12 mouse cellular contexts compared by ENCODE assay signal in the genomic region with DNA sequence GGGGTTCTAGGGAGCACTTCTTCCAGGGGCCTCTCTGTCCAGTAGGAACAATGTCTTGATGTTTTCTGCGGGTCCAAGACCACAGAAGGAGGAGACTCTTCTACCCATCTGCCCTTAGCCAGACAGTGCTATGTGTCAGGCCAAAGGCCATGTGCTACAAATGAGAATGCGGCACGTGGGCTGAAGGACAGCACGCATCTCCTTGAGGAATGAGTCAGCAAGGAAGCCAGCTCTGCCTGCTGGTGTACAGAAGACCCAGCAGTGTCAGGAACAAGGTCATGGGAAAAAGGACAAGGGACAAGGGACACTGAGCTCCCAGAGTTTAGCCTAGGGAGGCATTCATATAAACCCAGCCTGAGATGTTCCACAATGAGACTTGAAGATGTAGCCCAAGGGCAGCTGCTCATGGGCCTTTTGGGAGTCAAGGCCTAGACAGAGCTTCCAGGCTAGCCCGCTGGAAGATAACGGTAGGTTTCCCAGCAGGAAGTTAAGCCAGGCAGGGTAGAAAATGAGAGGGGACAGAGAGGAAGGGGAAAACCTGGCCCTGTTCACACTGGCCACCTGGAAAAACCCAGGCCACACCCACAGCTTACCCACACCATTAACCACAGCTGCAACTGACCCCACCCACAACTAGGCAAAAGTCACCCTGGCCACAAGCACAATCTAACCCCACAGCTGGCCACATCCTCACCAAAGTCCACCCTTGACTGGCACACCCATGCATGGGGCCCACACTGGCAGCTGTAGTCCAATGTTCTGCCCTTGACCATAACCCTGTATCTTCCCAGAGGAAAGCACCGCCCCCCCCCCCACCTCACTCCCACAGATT. TPM values are rescaled to one million over a fixed set of nuclear protein-coding genes. Genes with fewer than 3 reads are reported as not detected.
A peak's percentile ranks its signal among the peaks of the same experiment; 100 is the strongest.
DNase-seq lines count a peak whose midpoint lies in the region; ATAC-seq and TF ChIP-seq lines count a peak whose summit lies in the region.
"Had no signal": no experiment of that assay in that cellular context is flagged by ENCODE, and none has a peak within 500 bp of the region (broad histone marks: within the 10 kb centered on the region; RNA-seq: fewer than 3 reads in every experiment).

No protein-coding gene starts in this region.

- H3K9me3 ChIP-seq in lung, postnatal 0 days (ENCODE audit: low read length), result no peaks in the 10 kb centered on the region
- 0 out of 2 replicates have a peak, but pooled peaks cover 3% of the 10 kb centered on the region for H3K9me3 ChIP-seq in embryonic facial prominence, embryonic 14.5 days (ENCODE audit: control insufficient read depth, low read length)
- no peaks in the 10 kb centered on the region for H3K9me3 ChIP-seq in stomach, postnatal 0 days (ENCODE audit: control insufficient read depth, low read length)
- H3K9me3 ChIP-seq: hindbrain, embryonic 12.5 days; liver, embryonic 15.5 days had no signal

- H3K27me3 ChIP-seq in lung, postnatal 0 days (replicated peaks; ENCODE audit: insufficient read depth, low read length), result no peaks in the 10 kb centered on the region
- H3K27me3 ChIP-seq in embryonic facial prominence, embryonic 14.5 days (replicated peaks; ENCODE audit: control insufficient read depth, insufficient read depth, low read length), result no peaks in the 10 kb centered on the region
- no peaks in the 10 kb centered on the region for H3K27me3 ChIP-seq in stomach, postnatal 0 days (ENCODE audit: control insufficient read depth, insufficient read depth, low read length)
- H3K27me3 ChIP-seq: hindbrain, embryonic 12.5 days; liver, embryonic 15.5 days; neural tube, embryonic 12.5 days had no signal

- no peak for DNase-seq in lung, postnatal 0 days (ENCODE audit: low spot score)
- DNase-seq in lung, postnatal 25 days (ENCODE audit: low spot score), result no peak
- no peak for DNase-seq in embryonic facial prominence, embryonic 14.5 days (ENCODE audit: low spot score)
- peak; percentile 14 for DNase-seq in kidney, postnatal 14 days
- DNase-seq in stomach, postnatal 0 days (ENCODE audit: low spot score), result peak; percentile 35
- DNase-seq in ovary, adult 18-20 months (ENCODE audit: low spot score), result no peak
- DNase-seq: right cerebral cortex, postnatal 25 days had no signal

- H3K36me3 ChIP-seq in lung, postnatal 0 days (ENCODE audit: insufficient read depth, low read length), result no peaks in the 10 kb centered on the region
- 0 out of 2 replicates have a peak, but pooled peaks cover 2% of the 10 kb centered on the region for H3K36me3 ChIP-seq in embryonic facial prominence, embryonic 14.5 days (ENCODE audit: control insufficient read depth, insufficient read depth, low read length)
- H3K36me3 ChIP-seq in stomach, postnatal 0 days (ENCODE audit: control insufficient read depth, insufficient read depth, low read length), result no peaks in the 10 kb centered on the region
- H3K36me3 ChIP-seq: hindbrain, embryonic 12.5 days; liver, embryonic 15.5 days; neural tube, embryonic 12.5 days had no signal

- H3K4me1 ChIP-seq in lung, postnatal 0 days (ENCODE audit: insufficient read depth, low read depth, low read length), result no peaks in the 10 kb centered on the region
- peaks cover 9% of the 10 kb centered on the region for H3K4me1 ChIP-seq in embryonic facial prominence, embryonic 14.5 days (ENCODE audit: control insufficient read depth, insufficient read depth, low read length)
- no peaks in the 10 kb centered on the region; the same call in 1 of the 2 replicates for H3K4me1 ChIP-seq in stomach, postnatal 0 days (replicated peaks; ENCODE audit: control insufficient read depth, insufficient read depth)
- H3K4me1 ChIP-seq: liver, embryonic 15.5 days had no signal

- 77% methylated on average over 7 of the region's 7 CpGs for WGBS in lung, postnatal 0 days
- 82% methylated on average over 7 of the region's 7 CpGs for WGBS in embryonic facial prominence, embryonic 14.5 days
- 75% methylated on average over 7 of the region's 7 CpGs for WGBS in stomach, postnatal 0 days

- H3K9ac ChIP-seq in lung, postnatal 0 days (replicated peaks; ENCODE audit: low read depth), result no peak overlapping the region
- no peak overlapping the region for H3K9ac ChIP-seq in embryonic facial prominence, embryonic 14.5 days (ENCODE audit: low read depth, low read length)
- no peak overlapping the region for H3K9ac ChIP-seq in stomach, postnatal 0 days (ENCODE audit: low read length)
- H3K9ac ChIP-seq: hindbrain, embryonic 12.5 days; liver, embryonic 15.5 days; neural tube, embryonic 12.5 days had no signal

- H3K4me2 ChIP-seq in lung, postnatal 0 days (replicated peaks; ENCODE audit: low read depth, low read length), result no peak overlapping the region
- H3K4me2 ChIP-seq in embryonic facial prominence, embryonic 14.5 days (ENCODE audit: low read depth, low read length), result no peak overlapping the region
- no peak overlapping the region for H3K4me2 ChIP-seq in stomach, postnatal 0 days (replicated peaks; ENCODE audit: low read depth)
- H3K4me2 ChIP-seq: hindbrain, embryonic 12.5 days; liver, embryonic 15.5 days; neural tube, embryonic 12.5 days had no signal

- no peak for TF ChIP-seq CTCF in lung, postnatal 0 days (IDR thresholded peaks at IDR 0.05)
- no peak for TF ChIP-seq CTCF in stomach, postnatal 0 days (IDR thresholded peaks at IDR 0.05; ENCODE audit: low read depth)

- H3K27ac ChIP-seq in lung, postnatal 0 days (ENCODE audit: low read length), result no peak overlapping the region
- peak overlapping the region; percentile 5; the same call in 1 of the 2 replicates for H3K27ac ChIP-seq in embryonic facial prominence, embryonic 14.5 days (replicated peaks; ENCODE audit: low read depth, low read length)
- H3K27ac ChIP-seq in stomach, postnatal 0 days (replicated peaks), result peak overlapping the region; percentile 78; the same call in 1 of the 2 replicates
- H3K27ac ChIP-seq: layer of hippocampus, adult 2 months; liver, embryonic 15.5 days; neural tube, embryonic 12.5 days had no signal

- TF ChIP-seq EP300 in lung, postnatal 0 days (IDR thresholded peaks at IDR 0.05), result no peak
- no peak for TF ChIP-seq EP300 in stomach, postnatal 0 days (optimal IDR thresholded peaks at IDR 0.05)

- H3K4me3 ChIP-seq in lung, postnatal 0 days (ENCODE audit: low read depth, low read length), result no peak overlapping the region
- no peak overlapping the region for H3K4me3 ChIP-seq in embryonic facial prominence, embryonic 14.5 days (ENCODE audit: low read depth, low read length)
- no peak overlapping the region for H3K4me3 ChIP-seq in stomach, postnatal 0 days (ENCODE audit: low read depth, low read length)
- H3K4me3 ChIP-seq: hindbrain, embryonic 12.5 days; layer of hippocampus, adult 2 months; liver, embryonic 15.5 days; neural tube, embryonic 12.5 days had no signal

- peak; percentile 39 for ATAC-seq in lung, postnatal 0 days
- no peak for ATAC-seq in embryonic facial prominence, embryonic 14.5 days (ENCODE audit: low read depth)
- ATAC-seq in stomach, postnatal 0 days (ENCODE audit: low FRiP score, low TSS enrichment), result 0 out of 2 replicates have a peak, but pooled peaks have one; percentile 24
- no peak for ATAC-seq in CD4-positive, CD25-positive, alpha-beta regulatory T cell, adult 4 months

RNA-seq across cellular contexts. Expression of a gene that starts 29.8 kb away (rescaled TPM):
- 26.5 and 26.6 TPM in 2 replicates for polyA plus RNA-seq in lung, postnatal 0 days (2015; fragmentation: Nextera tagmentation; extraction: Ambion mirVana)
- polyA plus RNA-seq in embryonic facial prominence, embryonic 14.5 days (2014; fragmentation: Nextera tagmentation; extraction: Ambion mirVana), result 32.4 and 32.7 TPM in 2 replicates
- 21.2 and 21.5 TPM in 2 replicates for polyA plus RNA-seq in stomach, postnatal 0 days (2015; fragmentation: Nextera tagmentation; extraction: Ambion mirVana)
- 10 to 100 TPM; 40.6 to 50.3 TPM for polyA plus RNA-seq in CD4-positive, CD25-positive, alpha-beta regulatory T cell, adult 4 months (2017; shearing (Covaris generic))

RNA-seq across cellular contexts. Expression of a gene that starts 49.3 kb away (rescaled TPM):
- polyA plus RNA-seq in lung, postnatal 0 days (2015; fragmentation: Nextera tagmentation; extraction: Ambion mirVana), result 1.5 and 2.3 TPM in 2 replicates
- polyA plus RNA-seq in embryonic facial prominence, embryonic 14.5 days (2014; fragmentation: Nextera tagmentation; extraction: Ambion mirVana), result 18.9 and 19.6 TPM in 2 replicates
- 5.0 and 6.5 TPM in 2 replicates for polyA plus RNA-seq in stomach, postnatal 0 days (2015; fragmentation: Nextera tagmentation; extraction: Ambion mirVana)
- polyA plus RNA-seq in CD4-positive, CD25-positive, alpha-beta regulatory T cell, adult 4 months (2017; shearing (Covaris generic)), result 1 to 10 TPM; 3.0 to 7.1 TPM

Comparison
In these comparisons a context has a peak if more than half of its experiments do, and no peak if none do; other contexts are left out.
1. ATAC-seq: peak in lung, postnatal 0 days (single experiment) and stomach, postnatal 0 days (single experiment); none in embryonic facial prominence, embryonic 14.5 days (single experiment) and CD4-positive, CD25-positive, alpha-beta regulatory T cell, adult 4 months (single experiment).
2. DNase-seq: peak in kidney, postnatal 14 days (single experiment) and stomach, postnatal 0 days (single experiment); none in lung, postnatal 0 days (single experiment), lung, postnatal 25 days (single experiment), embryonic facial prominence, embryonic 14.5 days (single experiment) and ovary, adult 18-20 months (single experiment).